Mouse (Mus musculus) forebrain, embryonic 13.5 days (tissue): Measurements from ENCODE around the gene Fam120b. TPM values are rescaled to one million over a fixed set of nuclear protein-coding genes. Genes with fewer than 3 reads are reported as not detected.

Experiments used
- ATAC-seq: fragments of 200-750 bp; cut with Nextera tagmentation; 2 replicates; pipeline ENCODE4 v1.8.0; 2017
- H3K27ac ChIP-seq: fragments of 300-500 bp; sonication (generic); 2 replicates; pipeline ENCODE4 v1.5.1; 2015; ENCODE audit warnings: inconsistent platforms, mild to moderate bottlenecking, moderate library complexity
- H3K27me3 ChIP-seq: fragments of 300-500 bp; sonication (generic); 2 replicates; pipeline ENCODE4 v1.6.1; 2015; ENCODE audit warnings: mild to moderate bottlenecking, inconsistent platforms
- H3K36me3 ChIP-seq: fragments of 300-500 bp; sonication (generic); 2 replicates; pipeline ENCODE4 v1.6.1; 2015; ENCODE audit warnings: mild to moderate bottlenecking, inconsistent platforms; ENCODE audit not compliant: poor library complexity, severe bottlenecking
- H3K4me1 ChIP-seq: fragments of 300-500 bp; sonication (generic); 2 replicates; pipeline ENCODE4 v1.6.1; 2015; ENCODE audit warnings: inconsistent platforms
- H3K4me2 ChIP-seq: fragments of 300-500 bp; sonication (generic); 2 replicates; pipeline ENCODE4 v1.6.1; 2015; ENCODE audit warnings: inconsistent platforms, mild to moderate bottlenecking, moderate library complexity
- H3K4me3 ChIP-seq: fragments of 300-500 bp; sonication (generic); 2 replicates; pipeline ENCODE4 v1.5.1; 2015; ENCODE audit warnings: mild to moderate bottlenecking, inconsistent platforms
- H3K9ac ChIP-seq: fragments of 300-500 bp; sonication (generic); 2 replicates; pipeline ENCODE4 v1.6.1; 2015; ENCODE audit warnings: mild to moderate bottlenecking, inconsistent platforms
- H3K9me3 ChIP-seq: fragments of 300-500 bp; sonication (generic); replicated peaks from 2 replicates; pipeline ENCODE4 v1.6.1; 2016; ENCODE audit warnings: inconsistent platforms
- WGBS: fragments of 180-500 bp; shearing (Covaris S2); methylation state at CpG from one replicate; pipeline ENCODE4 v1.1.7; 2015; 5-methylcytosine and 5-hydroxymethylcytosine counted together
- polyA plus RNA-seq: library from polyadenylated mRNA; unstranded; fragments of >200 nt; fragmentation: Nextera tagmentation; extraction: Ambion mirVana; gene quantifications from 2 replicates; pipeline ENCODE4 v1.2.1, GENCODE M21; 2015

Fam120b gene
- polyA plus RNA-seq, 1 experiment from 2014 or later = 37.1 TPM

GRCm38 (mm10) chr17:15381092-15381860 is 14.7 kb upstream of the Fam120b start:
- peak overlapping the region; percentile 89 for H3K4me2 ChIP-seq
- no peaks in the 10 kb centered on the region for H3K27me3 ChIP-seq
- H3K9me3 ChIP-seq = no peaks in the 10 kb centered on the region
- WGBS = 1% methylated on average over 22 of the region's 22 CpGs
- peak overlapping the region; percentile 87 for H3K27ac ChIP-seq
- H3K9ac ChIP-seq = peak overlapping the region; percentile 64
- no peaks in the 10 kb centered on the region for H3K36me3 ChIP-seq
- ATAC-seq = peak; percentile 16
- H3K4me1 ChIP-seq = peaks cover 59% of the 10 kb centered on the region
- H3K4me3 ChIP-seq = peak overlapping the region; percentile 44

- ATAC-seq = no peak
- H3K4me2 ChIP-seq = peak overlapping the region; percentile 89
- H3K27me3 ChIP-seq = no peaks in the 10 kb centered on the region
These were observed 13.9 kb upstream of the Fam120b start for GRCm38 (mm10) chr17:15381869-15382660.

GRCm38 (mm10) chr17:15383360-15383759 is 12.6 kb upstream of the Fam120b start:
- Histone ChIP-seq H3K9me3 (no peaks in the 10 kb centered on the region), H3K9ac (no peak overlapping the region), H3K36me3 (no peaks in the 10 kb centered on the region), H3K4me2 (no peak overlapping the region), H3K4me3 (no peak overlapping the region), H3K27ac (no peak overlapping the region), H3K4me1 (peaks cover 44% of the 10 kb centered on the region), H3K27me3 (no peaks in the 10 kb centered on the region)
- no peak for ATAC-seq
- 96% methylated on average over 5 of the region's 5 CpGs for WGBS

More at GRCm38 (mm10) chr17:15381869-15382660, 13.9 kb upstream of the Fam120b start:
- no peak overlapping the region for H3K4me3 ChIP-seq
- no peaks in the 10 kb centered on the region for H3K36me3 ChIP-seq
- no peak overlapping the region for H3K9ac ChIP-seq
- H3K4me1 ChIP-seq = peaks cover 57% of the 10 kb centered on the region
- H3K27ac ChIP-seq = peak overlapping the region; percentile 87
- whole genome bisulfite sequencing = 4% methylated on average over 7 of the region's 7 CpGs
- H3K9me3 ChIP-seq = no peaks in the 10 kb centered on the region

- Histone ChIP-seq H3K36me3 (no peaks in the 10 kb centered on the region), H3K27me3 (0 out of 2 replicates have a peak, but pooled peaks cover 2% of the 10 kb centered on the region), H3K9ac (no peak overlapping the region), H3K4me2 (no peak overlapping the region), H3K4me1 (no peaks in the 10 kb centered on the region), H3K27ac (no peak overlapping the region), H3K4me3 (no peak overlapping the region), H3K9me3 (no peaks in the 10 kb centered on the region)
- WGBS = 74% methylated on average over 4 of the region's 4 CpGs
- no peak for ATAC-seq
These were observed 7.1 kb upstream of the Fam120b start for GRCm38 (mm10) chr17:15388892-15389291.

GRCm38 (mm10) chr17:15389356-15389755 is 6.6 kb upstream of the Fam120b start:
- WGBS = 84% methylated on average over 8 of the region's 8 CpGs
- H3K27ac ChIP-seq = no peak overlapping the region
- H3K4me2 ChIP-seq = no peak overlapping the region
- no peaks in the 10 kb centered on the region for H3K36me3 ChIP-seq
- H3K27me3 ChIP-seq = 0 out of 2 replicates have a peak, but pooled peaks cover 5% of the 10 kb centered on the region
- H3K4me1 ChIP-seq = no peaks in the 10 kb centered on the region
- H3K4me3 ChIP-seq = no peak overlapping the region
- H3K9me3 ChIP-seq = no peaks in the 10 kb centered on the region
- no peak for ATAC-seq
- H3K9ac ChIP-seq = no peak overlapping the region

- Histone ChIP-seq H3K4me3 (no peak overlapping the region), H3K27me3 (no peaks in the 10 kb centered on the region), H3K4me2 (no peak overlapping the region), H3K4me1 (peaks cover 21% of the 10 kb centered on the region), H3K9ac (no peak overlapping the region), H3K27ac (no peak overlapping the region), H3K36me3 (peaks cover 50% of the 10 kb centered on the region), H3K9me3 (no peaks in the 10 kb centered on the region)
- WGBS = 97% methylated on average over 17 of the region's 17 CpGs
- no peak for ATAC-seq
These were observed 5.7 kb downstream of the Fam120b start for GRCm38 (mm10) chr17:15401716-15402115.

- ATAC-seq = no peak
- H3K9ac ChIP-seq = no peak overlapping the region
- 94% methylated on average over 2 of the region's 2 CpGs for WGBS
- peaks cover 97% of the 10 kb centered on the region for H3K36me3 ChIP-seq
- H3K27me3 ChIP-seq = no peaks in the 10 kb centered on the region
- no peaks in the 10 kb centered on the region for H3K9me3 ChIP-seq
- no peak overlapping the region for H3K4me3 ChIP-seq
- H3K27ac ChIP-seq = no peak overlapping the region
- H3K4me2 ChIP-seq = no peak overlapping the region
- no peaks in the 10 kb centered on the region for H3K4me1 ChIP-seq
These were observed 10.6 kb downstream of the Fam120b start for GRCm38 (mm10) chr17:15406576-15406975.

- Histone ChIP-seq H3K4me2 (no peak overlapping the region), H3K36me3 (peaks cover 94% of the 10 kb centered on the region), H3K27ac (no peak overlapping the region), H3K4me3 (no peak overlapping the region), H3K27me3 (no peaks in the 10 kb centered on the region), H3K9ac (no peak overlapping the region), H3K9me3 (no peaks in the 10 kb centered on the region), H3K4me1 (no peaks in the 10 kb centered on the region)
- no peak for ATAC-seq
- 89% methylated on average over 10 of the region's 10 CpGs for WGBS
These were observed 13.3 kb downstream of the Fam120b start for GRCm38 (mm10) chr17:15409261-15409660.

- H3K36me3 ChIP-seq = peaks cover 95% of the 10 kb centered on the region
- ATAC-seq = no peak
- no peak overlapping the region for H3K9ac ChIP-seq
- H3K4me3 ChIP-seq = no peak overlapping the region
- H3K9me3 ChIP-seq = no peaks in the 10 kb centered on the region
- no peaks in the 10 kb centered on the region for H3K27me3 ChIP-seq
- WGBS = 100% methylated on average over 1 of the region's 1 CpGs
- no peaks in the 10 kb centered on the region for H3K4me1 ChIP-seq
- no peak overlapping the region for H3K4me2 ChIP-seq
- H3K27ac ChIP-seq = no peak overlapping the region
These were observed 14.9 kb downstream of the Fam120b start for GRCm38 (mm10) chr17:15410861-15411260.

GRCm38 (mm10) chr17:15416596-15417215 is 20.7 kb downstream of the Fam120b start:
- WGBS = 92% methylated on average over 12 of the region's 12 CpGs
- no peaks in the 10 kb centered on the region for H3K4me1 ChIP-seq
- H3K36me3 ChIP-seq = peaks cover 95% of the 10 kb centered on the region
- no peak overlapping the region for H3K9ac ChIP-seq
- no peaks in the 10 kb centered on the region for H3K27me3 ChIP-seq
- H3K9me3 ChIP-seq = no peaks in the 10 kb centered on the region
- H3K27ac ChIP-seq = no peak overlapping the region
- no peak overlapping the region for H3K4me2 ChIP-seq
- no peak overlapping the region for H3K4me3 ChIP-seq
- ATAC-seq = no peak

- Histone ChIP-seq H3K4me1 (0 out of 2 replicates have a peak, but pooled peaks cover 6% of the 10 kb centered on the region), H3K36me3 (peaks cover 97% of the 10 kb centered on the region), H3K27me3 (no peaks in the 10 kb centered on the region), H3K9me3 (no peaks in the 10 kb centered on the region), H3K27ac (no peak overlapping the region), H3K9ac (no peak overlapping the region), H3K4me3 (no peak overlapping the region), H3K4me2 (no peak overlapping the region)
- 0 out of 2 replicates have a peak, but pooled peaks have one; percentile 33 for ATAC-seq
- WGBS = 87% methylated on average over 8 of the region's 8 CpGs
These were observed 23.5 kb downstream of the Fam120b start for GRCm38 (mm10) chr17:15419534-15419933.
